In the genomic region with DNA sequence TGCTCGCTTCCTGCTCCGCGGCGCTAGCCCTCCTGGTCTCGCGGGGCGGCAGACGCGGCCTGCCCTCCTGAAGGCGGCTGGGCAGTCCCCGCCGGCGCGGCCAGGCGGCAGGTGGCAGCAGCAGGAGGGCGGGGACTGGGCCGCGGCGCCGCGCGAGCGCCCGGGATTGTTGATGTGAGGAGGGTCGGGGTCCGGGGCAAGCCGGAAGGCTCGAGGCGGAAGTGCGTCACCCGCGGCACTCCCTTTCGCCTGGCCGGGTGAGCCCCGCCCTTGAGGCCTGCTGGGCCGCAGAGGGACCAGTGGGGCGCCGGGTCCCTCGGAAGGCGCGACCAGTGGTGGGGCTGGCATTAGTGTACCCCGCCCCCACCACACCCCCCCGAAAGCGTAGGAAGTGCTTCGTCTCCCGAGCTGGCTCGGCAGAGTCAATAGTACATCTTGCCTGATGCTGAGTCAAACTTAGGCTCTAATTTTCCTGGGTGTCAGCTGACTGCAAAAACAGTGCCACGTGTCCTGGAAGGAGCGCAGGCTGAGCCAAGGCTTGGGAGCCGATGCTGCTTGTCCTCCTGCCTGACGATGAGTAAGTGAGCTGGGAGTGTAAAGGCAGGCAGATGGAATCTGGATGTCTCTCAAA, we compare ENCODE assay signal across 8 mouse cellular contexts. TPM values are rescaled to one million over a fixed set of nuclear protein-coding genes. Genes with fewer than 3 reads are reported as not detected.
DNase-seq lines count a peak whose midpoint lies in the region; ATAC-seq and TF ChIP-seq lines count a peak whose summit lies in the region.

A gene (minus strand): TSS at position 210 of the 631 bp plus-strand sequence.

- no peaks in the 10 kb centered on the region for H3K9me3 ChIP-seq in forebrain, embryonic 15.5 days
- H3K9me3 ChIP-seq in lung, embryonic 14.5 days (ENCODE audit: low read depth, low read length), result no peaks in the 10 kb centered on the region

- peaks cover 36% of the 10 kb centered on the region for H3K4me1 ChIP-seq in forebrain, embryonic 15.5 days
- H3K4me1 ChIP-seq in lung, embryonic 14.5 days (ENCODE audit: insufficient read depth), result peaks cover 4% of the 10 kb centered on the region; the same call in 1 of the 2 replicates
- no peaks in the 10 kb centered on the region for H3K4me1 ChIP-seq in olfactory bulb, adult 2 months (ENCODE audit: control insufficient read depth, insufficient read depth, low read length)
- H3K4me1 ChIP-seq in thymus, adult 2 months (replicated peaks; ENCODE audit: control insufficient read depth, insufficient read depth, low read length), result no peaks in the 10 kb centered on the region; the same call in 1 of the 2 replicates

- peak within 1 kb of the TSS; percentile 82 for H3K4me3 ChIP-seq in forebrain, embryonic 15.5 days
- peak within 1 kb of the TSS; percentile 86 for H3K4me3 ChIP-seq in layer of hippocampus, adult 2 months
- peak within 1 kb of the TSS; percentile 82 for H3K4me3 ChIP-seq in lung, embryonic 14.5 days (ENCODE audit: low read depth, low read length)
- peak within 1 kb of the TSS; percentile 79 for H3K4me3 ChIP-seq in olfactory bulb, adult 2 months (ENCODE audit: insufficient read depth, low read depth, low read length)
- H3K4me3 ChIP-seq in thymus, adult 2 months (ENCODE audit: control insufficient read depth, insufficient read depth, low read length), result peak within 1 kb of the TSS; percentile 66

- H3K36me3 ChIP-seq in forebrain, embryonic 15.5 days, result no peaks in the 10 kb centered on the region
- no peaks in the 10 kb centered on the region for H3K36me3 ChIP-seq in lung, embryonic 14.5 days (ENCODE audit: insufficient read depth)
- no peaks in the 10 kb centered on the region for H3K36me3 ChIP-seq in thymus, adult 2 months (ENCODE audit: control insufficient read depth, insufficient read depth, low read length)

- H3K9ac ChIP-seq in forebrain, embryonic 15.5 days (replicated peaks), result peak within 1 kb of the TSS; percentile 93
- H3K9ac ChIP-seq in lung, embryonic 14.5 days, result peak within 1 kb of the TSS; percentile 91

- peak within 1 kb of the TSS; percentile 88 for H3K4me2 ChIP-seq in forebrain, embryonic 15.5 days (replicated peaks)
- peak within 1 kb of the TSS; percentile 85 for H3K4me2 ChIP-seq in lung, embryonic 14.5 days

- peak within 1 kb of the TSS; percentile 98 for H3K27ac ChIP-seq in forebrain, embryonic 15.5 days (replicated peaks)
- H3K27ac ChIP-seq in layer of hippocampus, adult 2 months, result peak within 1 kb of the TSS; percentile 99
- peak within 1 kb of the TSS; percentile 100 for H3K27ac ChIP-seq in lung, embryonic 14.5 days (ENCODE audit: low read depth)
- H3K27ac ChIP-seq in olfactory bulb, adult 2 months (ENCODE audit: insufficient read depth, low read depth, low read length), result peak within 1 kb of the TSS; percentile 81
- H3K27ac ChIP-seq in thymus, adult 2 months (ENCODE audit: control insufficient read depth, insufficient read depth, low read length), result peak within 1 kb of the TSS; percentile 51

- intact Hi-C loops in heart, postnatal 25 days (cut with DNase I), result loop anchor here (5.0 kb wide), 2 partner anchors 101 to 331 kb away; a partner anchor contains a TSS

- no peaks in the 10 kb centered on the region for H3K27me3 ChIP-seq in forebrain, embryonic 15.5 days
- H3K27me3 ChIP-seq in lung, embryonic 14.5 days (ENCODE audit: insufficient read depth, low read length), result no peaks in the 10 kb centered on the region
- no peaks in the 10 kb centered on the region for H3K27me3 ChIP-seq in thymus, adult 2 months (ENCODE audit: control insufficient read depth, insufficient read depth, low read length)

- WGBS in forebrain, embryonic 15.5 days, result under 1% methylated on average over 51 of the region's 51 CpGs
- under 1% methylated on average over 50 of the region's 51 CpGs for WGBS in lung, embryonic 14.5 days
- whole genome bisulfite sequencing in olfactory bulb, adult 2 months, result under 1% methylated on average over 51 of the region's 51 CpGs
- under 1% methylated on average over 51 of the region's 51 CpGs for WGBS in thymus, adult 2 months

- DNase-seq in ES-CJ7 (ENCODE audit: low read depth, low spot score), result peak; percentile 92
- peak; percentile 86 for DNase-seq in cerebellum, adult 11 months
- peak; percentile 92 for DNase-seq in heart, postnatal 25 days (ENCODE audit: low spot score)
- DNase-seq in layer of hippocampus, adult 2 months (ENCODE audit: low spot score in 2 of 2), result peak; percentile 88 to 91
- DNase-seq in lung, embryonic 14.5 days, result peak; percentile 97
- DNase-seq in thymus, adult 2 months, result peak; percentile 88

- peak; percentile 99 for ATAC-seq in forebrain, embryonic 15.5 days (replicated peaks)
- ATAC-seq in lung, embryonic 14.5 days (ENCODE audit: insufficient read depth), result peak; percentile 99

- TF ChIP-seq CTCF in layer of hippocampus, adult 2 months (conservative IDR thresholded peaks at IDR 0.05), result peak; percentile 27; the same call in 1 of the 2 replicates
- no peak for TF ChIP-seq CTCF in lung, embryonic 14.5 days (IDR thresholded peaks at IDR 0.05; ENCODE audit: low read depth)
- TF ChIP-seq CTCF in olfactory bulb, adult 2 months (IDR thresholded peaks at IDR 0.05; ENCODE audit: insufficient read depth, low read depth, low read length), result no peak
- TF ChIP-seq CTCF in thymus, adult 2 months (IDR thresholded peaks at IDR 0.05; ENCODE audit: borderline replicate concordance, control insufficient read depth, extremely low read depth, insufficient read depth, low read length, poor library complexity), result no peak

- peak; percentile 84 for TF ChIP-seq POLR2A in olfactory bulb, adult 2 months (IDR thresholded peaks at IDR 0.05; ENCODE audit: insufficient read depth, low read depth, low read length)
- TF ChIP-seq POLR2A in thymus, adult 2 months (IDR thresholded peaks at IDR 0.05; ENCODE audit: control insufficient read depth, extremely low read depth, insufficient read depth, low read length, poor library complexity), result peak; percentile 75

RNA-seq across cellular contexts. Expression of the gene that starts here (rescaled TPM):
- polyA plus RNA-seq in forebrain, embryonic 15.5 days (2015; fragmentation: Nextera tagmentation; extraction: Ambion mirVana), result 37.7 and 40.9 TPM in 2 replicates
- 10 to 100 TPM; 33.4 to 37.8 TPM for total RNA-seq in heart, postnatal 25 days (2021)
- total RNA-seq in layer of hippocampus, adult 2 months (2021), result 10 to 100 TPM; 44.4 to 46.5 TPM
- 31.1 and 34.3 TPM in 2 replicates for polyA plus RNA-seq in lung, embryonic 14.5 days (2014; fragmentation: Nextera tagmentation; extraction: Ambion mirVana)
- not detected in 2 replicates for polyA plus RNA-seq in olfactory bulb, adult 2 months (2012; ENCODE audit: insufficient read depth, insufficient read length, low replicate concordance, missing spikeins)
- polyA plus RNA-seq in thymus, adult 2 months (2012; rRNA removed), result 47.2 and 68.7 TPM in 2 replicates

Comparison
In these comparisons a context has a peak if more than half of its experiments do, and no peak if none do; other contexts are left out.
1. Peak in every context shown above with its lines: DNase-seq, ATAC-seq, H3K4me3 ChIP-seq and H3K27ac ChIP-seq.